Mouse (Mus musculus) embryo, embryonic 9.5 days (tissue): Measurements from ENCODE around the gene Cdkl5.
"Not testable (repeated sequence)": the region's sequence is repeated elsewhere in the genome, so short reads cannot be mapped to it uniquely, and the experiment has no call there.

Experiments used
- DNase-seq: peaks from one replicate; pipeline ENCODE4 v3.0.0-alpha.2; 2017; ENCODE audit errors: extremely low spot score

Cdkl5 gene

DNA sequence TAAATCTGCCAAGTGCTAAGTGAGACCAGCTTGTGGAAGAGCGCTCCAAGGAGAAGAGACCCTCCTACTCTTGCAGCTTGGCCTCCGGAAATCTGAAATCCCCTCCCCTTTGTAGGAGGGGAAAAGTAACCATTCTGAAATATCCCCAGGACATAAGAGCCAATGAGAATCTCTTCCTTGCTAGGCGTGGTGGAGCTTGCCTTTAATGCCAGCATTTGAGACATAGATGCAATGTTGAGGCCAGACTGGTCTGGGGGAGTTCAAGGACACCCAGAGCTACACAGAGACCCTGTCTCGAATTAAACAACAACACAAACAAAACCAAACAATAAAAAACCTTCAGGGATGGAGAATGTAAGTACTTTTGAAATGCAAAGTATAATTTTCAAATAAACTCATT lies 87.6 kb downstream of the Cdkl5 start, which contains the start of gene Gja6:
Gene Gja6, minus strand, starts transcription at position 101 of the 400 bp plus-strand sequence.
- no peak for DNase-seq

DNA sequence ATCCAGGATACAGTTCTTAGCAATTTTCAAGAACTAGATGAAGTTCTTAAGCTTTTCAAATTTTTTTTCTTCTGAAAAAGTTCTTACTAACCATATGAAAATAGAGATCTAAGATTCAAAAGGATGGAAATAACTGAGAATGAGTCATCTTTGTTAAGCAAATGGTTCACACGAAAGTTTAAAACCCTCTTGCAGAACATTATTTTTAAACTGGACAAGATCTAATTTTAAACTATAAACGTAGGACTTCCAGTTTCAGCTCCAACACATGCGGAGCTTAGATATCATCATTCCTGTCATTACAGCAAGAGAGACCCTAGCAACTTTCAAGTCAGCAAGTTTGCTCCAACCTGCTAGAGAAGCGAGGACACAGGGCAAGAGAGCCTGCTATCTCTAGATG lies 88.0 kb downstream of the Cdkl5 start:
- no peak for DNase-seq

DNA sequence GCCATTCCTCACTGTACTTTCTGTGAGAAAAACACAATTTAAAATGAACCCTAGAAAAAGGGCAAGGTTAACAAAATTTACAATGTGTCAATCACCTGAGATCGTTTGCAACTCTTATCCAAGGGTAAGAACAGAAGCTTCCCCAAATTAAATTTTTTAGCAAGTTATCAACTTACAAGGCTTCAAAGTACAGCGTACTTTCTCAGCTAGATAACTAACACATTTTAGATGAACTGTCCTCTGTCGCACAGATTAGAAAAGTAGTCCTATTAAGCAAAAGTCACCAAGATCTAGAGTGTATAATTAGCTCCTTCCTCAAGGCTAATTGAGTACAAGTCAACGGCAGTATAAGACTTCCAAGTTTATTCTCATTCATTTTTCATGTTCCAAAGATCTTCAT lies 88.6 kb downstream of the Cdkl5 start:
- no peak for DNase-seq

DNA sequence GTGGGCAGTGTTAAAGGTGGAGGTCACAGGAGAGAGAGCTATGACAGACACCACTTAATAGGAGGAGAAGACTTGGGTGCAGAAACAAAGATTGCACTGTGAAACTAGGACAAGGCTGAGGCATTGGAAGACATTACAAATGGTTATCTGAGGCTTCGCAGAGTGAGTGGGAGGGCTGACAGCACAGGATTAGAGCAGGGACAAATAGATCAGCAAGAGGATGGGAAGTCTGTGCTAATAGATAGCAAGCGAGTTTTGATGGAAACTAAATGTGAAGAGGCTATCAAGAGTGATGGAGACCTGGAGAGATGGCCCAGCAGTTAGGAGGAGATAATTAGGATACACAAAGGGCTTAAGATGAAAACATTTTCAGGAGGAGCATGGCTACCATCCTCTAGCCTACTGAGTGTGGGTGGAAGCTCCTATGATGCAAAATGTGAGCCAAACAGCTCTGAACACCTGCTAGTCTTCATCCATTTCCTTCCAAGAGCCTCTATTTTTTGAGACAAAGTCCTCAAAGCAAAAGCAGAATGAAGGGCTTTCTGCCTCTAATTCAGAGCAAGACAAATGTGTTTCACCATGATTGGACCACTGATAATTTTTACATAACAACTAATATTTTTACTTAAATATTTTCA lies 89.3 kb downstream of the Cdkl5 start:
- DNase-seq = no peak

DNA sequence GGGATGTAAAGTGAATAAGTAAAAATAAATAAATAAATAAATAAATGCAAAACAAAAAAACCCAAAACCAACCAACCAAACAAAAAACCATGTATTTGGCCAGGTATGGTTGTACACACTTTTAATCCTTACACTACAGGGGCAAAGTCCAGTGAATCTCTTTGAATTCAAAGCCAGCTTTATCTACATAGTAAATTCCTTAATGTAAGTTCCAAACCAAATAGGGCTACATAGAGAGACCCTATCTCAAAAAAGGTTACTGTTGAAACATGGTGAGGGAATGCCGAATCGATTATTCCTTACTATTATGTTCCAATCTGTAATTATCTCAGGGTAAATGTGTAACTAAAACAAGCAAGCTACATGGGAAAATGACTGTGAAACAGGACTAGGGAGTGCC lies 93.4 kb downstream of the Cdkl5 start:
- no peak for DNase-seq

DNA sequence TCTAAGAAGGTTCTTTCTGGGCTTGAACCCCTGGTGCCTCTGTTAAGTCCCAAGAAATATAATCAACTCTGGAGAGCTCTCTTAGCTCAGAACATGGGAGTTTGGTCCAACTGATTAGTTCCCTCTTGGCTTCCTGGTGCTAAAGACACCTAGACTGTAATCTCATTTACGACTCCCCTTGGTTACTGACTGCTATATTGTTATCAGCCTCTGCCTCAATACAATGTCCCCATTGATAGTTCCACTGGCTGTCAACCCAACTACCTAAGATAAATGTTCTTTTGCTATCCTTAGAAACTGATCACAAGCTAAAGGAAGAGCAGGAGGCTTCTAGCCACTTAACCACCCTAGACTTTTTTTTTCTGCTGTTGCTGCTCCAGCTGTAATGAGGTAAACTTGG lies 102.4 kb downstream of the Cdkl5 start:
- no peak for DNase-seq

DNA sequence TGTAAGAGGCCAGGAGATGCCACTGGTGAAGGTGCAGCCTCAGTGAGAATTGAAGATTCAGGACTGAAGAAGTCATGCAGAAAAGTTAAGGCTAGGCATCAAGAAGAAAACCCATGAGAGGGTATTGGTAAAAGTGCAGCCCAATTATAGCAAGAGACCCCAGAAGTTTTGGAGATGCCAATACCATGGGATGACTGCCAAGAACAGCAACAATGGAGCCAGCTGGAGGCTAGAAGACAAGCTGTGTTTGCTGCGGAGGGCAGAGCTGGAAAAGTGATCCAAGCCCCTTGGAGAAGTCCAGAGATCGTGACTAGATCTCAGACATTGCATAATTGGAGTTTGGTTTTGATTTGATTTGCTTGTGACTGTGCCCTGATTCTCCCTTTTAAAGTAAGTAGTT lies 108.2 kb downstream of the Cdkl5 start:
- no peak for DNase-seq

DNA sequence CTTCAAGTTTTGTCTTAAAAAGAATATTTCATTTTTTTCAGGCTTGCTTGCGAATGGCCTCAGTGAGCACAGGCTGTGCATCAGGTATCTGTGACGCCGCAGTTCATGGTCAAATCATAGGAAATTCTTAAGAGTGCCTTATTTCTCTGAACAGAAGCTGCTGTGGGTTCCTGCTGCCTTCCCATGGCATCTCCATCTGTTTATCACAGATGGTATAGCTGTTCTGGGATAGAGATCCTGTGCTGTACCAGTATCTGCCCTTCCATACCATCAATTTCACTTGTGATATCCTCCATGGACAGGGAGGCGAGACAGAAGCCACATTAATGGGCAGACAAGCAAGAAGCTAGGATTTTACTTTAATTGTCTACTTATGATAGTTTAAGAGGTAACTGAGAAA lies 127.9 kb downstream of the Cdkl5 start:
- no peak for DNase-seq

DNA sequence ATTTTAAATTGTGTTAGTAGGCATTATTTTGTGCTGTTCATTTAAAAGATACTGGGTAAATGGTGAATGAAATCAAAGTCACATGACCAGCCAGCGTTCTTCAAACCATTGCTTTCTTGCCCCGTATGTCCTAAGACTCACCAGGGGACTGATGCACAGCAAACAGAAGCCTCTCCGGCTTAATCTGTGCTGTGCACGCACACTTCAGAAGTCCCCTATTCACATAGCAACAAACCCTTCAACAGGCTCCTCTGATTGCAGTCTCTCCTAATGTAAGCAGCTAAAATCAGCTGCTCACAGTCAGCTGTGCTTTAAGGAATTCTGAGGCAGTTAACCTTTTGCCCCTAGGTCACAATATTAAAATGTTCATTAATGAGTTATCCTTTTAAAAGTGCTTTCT lies 129.5 kb downstream of the Cdkl5 start:
- DNase-seq = no peak

DNA sequence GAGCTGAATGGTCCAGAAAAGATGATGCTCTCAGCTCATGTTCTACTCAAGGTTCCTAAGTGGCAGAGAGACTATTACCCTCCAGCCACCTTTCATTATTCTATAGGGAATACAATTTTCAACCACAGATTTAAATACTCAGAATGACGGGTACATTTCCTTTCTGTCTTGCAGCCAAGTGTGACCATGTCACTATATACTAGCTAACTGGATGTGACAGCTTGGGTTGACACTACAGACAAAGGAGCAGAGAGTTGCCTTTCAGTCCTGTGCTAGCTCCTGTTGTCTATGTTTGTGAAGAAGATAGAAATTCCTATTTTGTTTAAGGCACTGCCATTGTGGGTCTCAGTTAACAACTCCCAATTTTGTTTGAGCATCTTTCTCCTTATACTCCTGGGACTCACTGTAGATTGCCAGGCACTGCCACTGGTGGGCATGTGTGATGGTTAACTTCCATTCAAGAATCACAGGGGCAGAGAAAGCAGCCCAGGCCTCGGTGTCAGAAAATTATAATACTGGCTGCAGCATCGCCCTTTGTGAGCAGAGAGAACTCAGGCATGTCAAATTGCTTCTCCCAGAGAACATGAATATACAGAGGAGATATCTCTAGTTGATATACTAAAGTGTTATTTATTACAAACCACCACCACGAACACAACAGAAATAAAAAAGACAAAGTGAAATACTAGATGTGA lies 130.7 kb downstream of the Cdkl5 start:
- no peak for DNase-seq

DNA sequence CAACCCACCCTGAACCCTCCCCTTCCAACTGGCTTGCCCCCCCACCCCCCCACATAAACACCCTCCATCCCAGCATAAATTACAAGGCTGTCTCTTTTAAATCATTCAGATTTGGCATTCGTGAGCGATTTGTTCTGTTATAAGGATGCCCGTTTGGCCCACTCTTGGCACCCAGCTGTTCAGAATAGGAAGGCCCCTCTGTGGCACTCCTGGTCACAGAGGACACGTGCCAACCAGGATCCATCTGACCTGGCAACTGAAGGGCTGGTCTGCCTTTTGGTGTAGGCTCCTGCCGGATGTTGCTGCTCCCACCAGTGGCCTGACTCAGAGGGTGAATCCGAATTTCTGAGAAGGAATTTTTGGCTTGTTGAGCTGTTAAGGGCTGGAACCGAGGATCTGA lies 186.3 kb downstream of the Cdkl5 start:
- no peak for DNase-seq

DNA sequence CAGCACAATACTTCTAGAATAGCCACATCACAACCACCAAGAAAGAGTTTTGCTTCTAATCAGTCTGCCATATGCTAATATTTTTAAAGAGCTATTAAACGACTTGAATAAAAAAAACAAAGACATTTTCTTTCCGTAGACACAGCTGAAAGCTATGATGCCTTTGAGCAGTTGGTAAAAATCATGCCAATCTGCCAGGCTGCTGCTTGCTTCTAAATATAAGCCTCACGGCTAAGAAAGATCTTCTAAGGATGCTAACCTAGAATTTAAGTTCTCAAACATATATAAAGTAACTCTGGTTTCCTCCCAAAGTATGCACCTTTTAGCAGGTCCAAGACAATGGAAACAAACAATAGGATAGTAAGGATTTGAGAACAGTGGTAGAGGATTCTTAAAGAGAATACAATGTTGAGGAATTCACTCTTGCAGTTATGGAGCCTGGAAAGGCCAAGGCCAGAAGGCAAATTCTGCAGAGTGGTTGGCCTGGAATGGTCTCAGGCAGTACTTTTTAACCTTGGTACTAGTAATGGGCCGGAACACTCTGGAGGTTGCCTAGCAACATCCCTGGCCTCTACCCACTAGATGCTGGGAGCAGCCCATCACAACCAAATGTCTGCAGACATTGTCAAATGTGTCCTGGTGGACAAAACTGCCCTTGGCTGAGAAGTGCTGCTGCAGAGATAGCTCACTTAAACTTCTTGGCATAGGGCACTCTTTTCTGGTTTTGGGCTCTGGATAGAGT lies 189.9 kb downstream of the Cdkl5 start:
- no peak for DNase-seq

DNA sequence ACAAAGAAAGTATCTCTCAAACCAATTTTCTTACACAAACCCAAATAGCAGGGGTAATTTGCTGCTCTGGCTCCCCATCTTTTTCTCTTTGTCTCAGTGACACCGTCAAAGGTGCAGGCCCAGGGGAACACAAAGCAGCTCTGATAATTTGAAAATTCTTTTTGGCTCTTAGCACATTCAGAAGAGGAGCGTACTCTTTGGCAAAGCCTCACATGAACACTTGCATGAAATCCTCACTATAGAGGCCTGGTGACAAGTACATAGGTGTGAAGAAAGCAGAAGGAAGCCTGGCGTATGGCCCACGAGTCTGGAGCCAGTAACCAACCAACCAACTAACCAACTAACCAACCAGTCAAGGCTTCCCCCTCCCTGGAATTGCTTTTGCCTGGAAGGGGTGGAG lies 199.6 kb downstream of the Cdkl5 start:
- no peak for DNase-seq

DNA sequence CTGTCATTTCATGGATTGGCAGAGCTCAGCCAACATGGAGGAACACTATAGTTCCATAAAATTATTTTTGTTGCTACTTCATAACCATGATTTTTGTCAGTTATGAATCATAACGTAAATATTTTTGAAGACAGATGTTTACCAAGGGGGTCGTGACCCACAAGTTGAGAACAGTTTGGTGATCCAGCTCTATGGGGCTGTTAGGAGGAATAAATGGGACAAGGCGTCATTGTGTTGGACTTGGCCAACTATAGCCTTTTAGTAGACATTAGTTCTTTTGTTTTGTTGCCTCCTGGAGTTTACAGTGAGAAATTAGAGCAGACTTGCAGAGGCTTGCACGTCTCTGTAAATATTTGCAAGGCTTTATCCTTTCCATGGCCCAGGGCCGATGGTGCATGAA lies 212.2 kb downstream of the Cdkl5 start:
- DNase-seq = no peak

DNA sequence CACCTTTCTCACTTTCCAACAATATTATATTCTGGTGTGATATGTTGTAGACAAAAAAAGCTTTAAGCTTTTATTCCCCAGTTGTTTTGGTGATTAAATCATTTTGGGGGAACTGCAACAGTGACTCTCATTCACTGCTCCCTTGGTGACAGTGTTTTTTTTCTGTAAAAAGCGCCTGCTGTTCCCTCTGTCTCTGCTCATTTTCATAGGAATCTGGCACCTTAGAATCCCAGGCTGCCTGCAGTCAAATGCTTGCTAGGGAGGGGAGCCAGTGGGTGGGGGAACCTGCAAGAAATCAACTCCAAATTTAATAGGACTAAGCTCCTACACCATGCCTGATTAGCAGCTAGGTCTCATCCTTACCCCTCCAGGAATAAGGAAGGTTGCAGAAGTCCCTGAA lies 221.5 kb downstream of the Cdkl5 start:
- DNase-seq = no peak

DNA sequence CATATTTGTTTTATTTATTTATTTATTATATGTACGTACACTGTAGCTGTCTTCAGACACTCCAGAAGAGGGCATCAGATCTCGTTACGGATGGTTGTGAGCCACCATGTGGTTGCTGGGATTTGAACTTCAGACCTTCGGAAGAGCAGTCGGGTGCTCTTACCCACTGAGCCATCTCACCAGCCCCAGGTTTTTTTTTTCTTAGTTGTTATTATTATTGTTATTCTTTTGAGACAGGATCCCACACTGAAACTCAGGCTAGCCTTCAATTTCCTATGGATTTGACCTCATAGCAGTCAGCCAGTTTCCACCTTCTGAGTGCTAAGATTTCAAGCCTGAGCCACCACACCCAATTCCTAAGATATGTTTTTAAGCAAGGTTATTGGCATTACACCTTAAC lies 224.9 kb downstream of the Cdkl5 start:
- not testable (repeated sequence) for DNase-seq

DNA sequence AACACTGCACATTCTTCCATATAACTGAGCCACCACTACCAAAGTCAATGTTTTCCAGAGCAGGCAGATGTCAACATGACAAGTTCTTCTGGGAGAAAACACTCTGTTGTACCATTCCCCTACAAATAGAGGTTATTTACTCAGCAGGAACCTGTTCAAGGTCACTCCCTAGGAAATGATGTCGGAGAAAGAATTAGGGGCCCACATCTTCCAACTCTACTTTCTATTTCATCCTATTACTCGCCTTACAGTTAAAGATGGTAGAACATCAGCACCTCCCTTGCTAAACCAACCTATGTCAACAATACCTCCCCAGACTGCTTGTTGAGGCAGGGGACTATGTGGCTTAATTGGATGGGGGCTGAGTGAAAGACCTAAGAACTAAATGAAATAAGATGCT lies 226.8 kb downstream of the Cdkl5 start, which contains the start of gene Rs1:
Gene Rs1, plus strand, starts transcription at position 301 of the 400 bp plus-strand sequence.
- no peak for DNase-seq

DNA sequence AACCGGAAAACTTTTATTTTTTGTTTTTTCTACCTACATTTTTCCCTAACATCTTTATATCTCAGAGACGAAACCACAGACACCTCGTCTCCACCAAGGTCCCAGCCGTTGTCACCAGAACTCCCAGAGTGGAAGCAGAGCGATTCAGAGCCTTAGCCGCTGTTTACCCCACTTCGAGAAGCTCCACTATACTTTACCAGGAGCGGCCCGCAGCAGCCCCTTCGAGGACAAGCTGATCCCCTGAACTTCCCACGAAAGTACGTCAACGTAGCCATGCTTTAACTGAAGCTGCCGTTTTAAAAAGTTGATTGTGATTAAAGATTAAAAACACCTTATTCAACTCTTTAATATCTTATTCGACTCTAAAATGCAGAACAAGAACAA lies 228.3 kb downstream of the Cdkl5 start:
- no peak for DNase-seq

DNA sequence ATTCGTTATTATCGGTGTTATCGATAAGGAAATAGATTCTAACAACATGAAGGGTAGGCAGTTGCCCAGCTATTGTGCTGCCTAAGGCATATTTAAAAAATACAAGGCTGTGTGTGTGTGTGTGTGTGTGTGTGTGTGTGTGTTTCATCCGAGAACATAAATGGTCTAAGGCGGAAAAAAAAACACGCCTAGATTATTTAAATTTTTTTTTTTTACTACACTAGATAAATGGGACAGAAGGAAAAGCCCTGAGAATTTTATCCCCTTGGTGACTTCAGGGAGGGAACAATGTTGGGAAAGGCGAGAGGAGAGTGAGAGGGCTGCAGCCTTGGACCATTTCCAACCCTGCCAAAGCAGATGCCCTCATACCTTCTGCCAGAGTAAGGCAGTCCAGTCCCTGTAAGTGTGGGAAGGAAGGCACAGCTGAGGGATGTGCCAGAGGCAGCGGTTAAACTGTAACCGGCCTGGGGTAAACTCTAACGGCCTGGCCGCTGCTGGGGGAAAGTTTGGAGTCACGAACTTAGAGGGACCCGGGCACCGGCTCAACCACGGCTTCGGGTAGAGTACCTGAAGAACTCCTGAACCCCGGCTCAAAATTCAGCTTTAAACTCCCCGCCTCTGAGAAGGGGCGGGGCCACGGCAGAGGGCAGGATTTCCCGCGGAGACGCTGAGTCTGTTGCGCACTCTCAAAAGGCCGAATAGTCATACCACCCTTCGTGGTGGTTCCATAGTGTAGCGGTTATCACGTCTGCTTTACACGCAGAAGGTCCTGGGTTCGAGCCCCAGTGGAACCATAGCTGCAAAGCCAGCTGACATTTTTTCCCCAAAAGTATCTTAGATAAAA lies 228.9 kb downstream of the Cdkl5 start:
- DNase-seq = peak; percentile 85

DNA sequence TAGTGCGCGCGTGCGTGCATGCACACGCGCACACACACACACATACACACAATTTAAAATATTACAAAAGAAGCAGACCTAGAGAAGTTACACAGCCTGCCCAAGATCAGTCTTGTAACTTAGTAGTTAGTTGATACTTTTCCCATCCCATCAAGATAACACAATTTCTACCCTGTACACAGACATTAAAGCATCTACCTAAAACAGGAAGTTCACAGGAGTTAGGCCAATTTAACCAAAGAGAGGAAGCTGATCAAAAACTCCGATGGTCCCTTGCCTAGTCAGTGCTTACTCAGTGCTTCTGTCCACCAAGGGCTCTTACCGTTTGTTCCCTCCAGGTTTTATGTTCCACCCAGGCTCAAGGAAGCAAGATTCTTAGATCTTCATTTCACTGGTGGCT lies 243.7 kb downstream of the Cdkl5 start:
- no peak for DNase-seq

DNA sequence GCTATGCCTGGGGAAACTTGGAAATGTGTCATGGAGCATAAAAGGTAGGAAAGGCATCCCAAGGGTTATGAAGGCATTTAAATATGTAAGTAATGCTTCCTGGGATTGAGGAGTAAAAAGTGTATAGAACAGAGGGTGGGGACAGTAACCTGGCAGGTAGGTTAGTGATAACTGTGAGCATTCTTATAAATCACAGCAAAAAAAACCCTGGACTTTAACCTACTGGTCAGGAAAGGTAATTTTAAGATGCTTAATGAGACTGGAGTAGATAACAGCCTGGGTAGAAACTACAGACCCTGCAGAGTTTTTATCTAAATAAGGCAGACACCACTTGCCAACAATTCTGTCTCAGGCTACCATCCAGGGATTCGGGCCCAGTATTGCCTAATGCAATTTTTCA lies 245.9 kb downstream of the Cdkl5 start:
- DNase-seq = no peak

DNA sequence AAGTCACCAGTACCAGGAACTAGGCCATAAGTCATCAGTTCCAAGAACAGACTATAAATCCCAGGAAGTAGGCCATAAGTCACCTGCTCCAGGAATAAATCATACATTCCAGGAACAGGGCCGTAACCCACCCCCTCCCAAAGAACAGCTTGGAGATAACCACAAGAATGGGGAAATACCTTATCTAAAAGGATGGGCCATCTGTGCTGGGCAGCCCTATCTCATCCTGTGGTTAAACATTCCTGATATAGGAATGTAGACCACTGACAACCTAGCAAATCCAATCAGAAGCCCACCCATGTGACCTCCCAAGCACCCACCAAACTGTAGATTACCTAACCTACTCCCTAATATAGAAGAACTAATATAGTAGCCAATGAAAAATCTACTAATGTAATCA lies 249.1 kb downstream of the Cdkl5 start:
- no peak for DNase-seq
